Mouse (Mus musculus): ENCODE results near the gene Tuba1b. TPM values are rescaled to one million over a fixed set of nuclear protein-coding genes. Genes with fewer than 3 reads are reported as not detected.
"Not testable (repeated sequence)": the region's sequence is repeated elsewhere in the genome, so short reads cannot be mapped to it uniquely, and the experiment has no call there.

Gene Tuba1b
- 2,448 and 2,588 TPM in 2 replicates for polyA plus RNA-seq (2016; fragmentation: Nextera tagmentation; extraction: Ambion mirVana)

DNA sequence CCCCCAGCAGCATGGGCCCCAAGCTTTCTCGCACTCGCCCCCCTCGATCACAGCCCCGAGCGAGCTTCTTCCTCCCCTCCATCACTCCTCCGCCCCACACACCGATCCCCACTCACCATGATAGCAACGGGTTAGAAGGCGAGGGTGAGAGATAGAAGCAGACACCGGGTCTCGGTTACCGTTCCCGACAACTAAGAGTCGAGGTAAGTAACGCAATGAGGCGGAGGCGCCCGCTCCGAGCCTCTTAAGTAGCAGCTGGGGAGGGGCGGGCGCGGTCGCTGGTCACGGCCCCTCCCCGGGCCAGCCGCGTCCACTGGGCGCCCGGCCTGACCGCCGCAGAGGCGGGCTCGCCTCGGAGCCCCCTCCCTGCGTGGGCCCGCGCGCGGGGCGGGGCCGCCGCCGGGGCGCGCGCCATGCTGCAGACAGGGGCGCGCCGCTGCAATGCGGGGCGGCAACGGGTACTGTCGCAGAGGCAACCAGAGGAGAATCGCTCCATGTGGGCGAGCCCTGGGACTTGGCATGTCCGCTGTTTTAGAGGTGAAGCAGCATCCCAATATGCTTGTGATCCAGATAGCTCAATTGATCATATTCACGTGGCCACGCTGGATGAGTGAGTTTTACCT lies at the start of gene Tuba1b:
Tuba1b (minus strand) TSS at position 349 of the 623 bp plus-strand sequence.
- Histone ChIP-seq H3K27ac (replicated peaks) (peak within 1 kb of the TSS; percentile 99), H3K4me3 (peak within 1 kb of the TSS; percentile 90), H3K27me3 (ENCODE audit: low read depth, poor library complexity, severe bottlenecking) (no peaks in the 10 kb centered on the region), H3K9me3 (replicated peaks) (no peaks in the 10 kb centered on the region), H3K4me1 (peaks cover 30% of the 10 kb centered on the region), H3K36me3 (peaks cover 25% of the 10 kb centered on the region)
- under 1% methylated on average over 58 of the region's 58 CpGs for WGBS
- DNase-seq (ENCODE audit: low spot score): peak; percentile 89

DNA sequence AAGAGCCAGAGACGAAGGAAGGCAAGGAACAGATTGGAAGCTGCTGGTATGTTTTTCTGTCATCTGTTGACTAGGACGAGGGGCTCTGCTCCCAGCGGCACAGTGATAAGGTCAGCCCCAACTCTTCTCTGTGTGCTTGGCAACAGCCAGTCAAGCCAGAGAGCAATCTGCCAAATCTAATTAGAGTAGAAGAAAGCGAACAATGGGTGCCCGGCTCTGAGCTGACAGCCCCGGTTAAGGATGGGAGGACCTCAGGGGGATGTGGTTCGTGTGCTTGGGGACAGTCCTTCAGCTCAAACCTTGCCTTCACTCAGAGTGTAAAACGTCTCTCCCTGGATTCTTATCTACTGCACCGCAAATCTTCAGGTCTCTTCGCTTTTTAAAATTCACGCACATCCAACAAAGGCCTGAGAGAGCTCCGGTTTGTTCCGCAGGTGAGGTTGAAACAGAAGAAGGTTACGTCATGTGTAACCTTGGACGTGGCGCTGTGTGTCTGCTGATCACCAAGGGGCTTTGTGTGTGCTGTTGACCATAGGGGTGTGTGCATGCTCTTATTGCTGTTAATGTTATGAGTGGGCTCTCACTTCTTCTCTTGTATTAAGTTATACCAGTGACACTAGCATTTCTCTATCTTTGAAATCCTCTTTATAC lies 49.2 kb upstream of the Tuba1b start:
- Histone ChIP-seq H3K4me1 (peaks cover 94% of the 10 kb centered on the region), H3K9me3 (replicated peaks) (no peaks in the 10 kb centered on the region), H3K27me3 (ENCODE audit: low read depth, poor library complexity, severe bottlenecking) (no peaks in the 10 kb centered on the region; the same call in 1 of the 2 replicates), H3K36me3 (peaks cover 2% of the 10 kb centered on the region; the same call in 1 of the 2 replicates), H3K4me3 (peak overlapping the region; percentile 63), H3K27ac (replicated peaks) (peak overlapping the region; percentile 95)
- peak; percentile 85 for DNase-seq (ENCODE audit: low spot score)
- WGBS: 19% methylated on average over 16 of the region's 16 CpGs

DNA sequence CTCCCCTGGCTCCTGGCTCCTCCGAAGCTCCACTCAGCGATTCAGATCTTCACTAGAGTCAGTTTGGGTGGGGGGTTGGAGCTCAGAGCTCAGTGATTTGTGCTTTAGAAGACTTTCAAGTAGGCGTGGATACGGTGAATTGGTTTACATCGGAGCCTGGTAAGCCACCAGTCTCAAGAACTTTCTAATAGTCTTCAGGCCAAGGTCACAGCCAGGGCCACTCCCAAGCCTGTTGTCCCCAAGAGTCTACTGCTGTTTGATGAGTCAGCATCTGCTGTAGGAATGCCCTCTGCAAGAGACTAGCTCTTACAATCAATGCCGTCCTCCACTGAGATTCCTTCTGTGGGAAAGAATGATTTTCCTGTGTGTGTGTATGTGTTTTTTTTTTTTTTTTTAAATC lies 47.7 kb upstream of the Tuba1b start:
- Histone ChIP-seq H3K36me3 (no peaks in the 10 kb centered on the region), H3K4me1 (peaks cover 94% of the 10 kb centered on the region), H3K27me3 (ENCODE audit: low read depth, poor library complexity, severe bottlenecking) (peaks cover 10% of the 10 kb centered on the region; the same call in 1 of the 2 replicates), H3K27ac (replicated peaks) (peak overlapping the region; percentile 95), H3K9me3 (replicated peaks) (no peaks in the 10 kb centered on the region), H3K4me3 (no peak overlapping the region)
- 73% methylated on average over 6 of the region's 6 CpGs for WGBS
- no peak for DNase-seq (ENCODE audit: low spot score)

DNA sequence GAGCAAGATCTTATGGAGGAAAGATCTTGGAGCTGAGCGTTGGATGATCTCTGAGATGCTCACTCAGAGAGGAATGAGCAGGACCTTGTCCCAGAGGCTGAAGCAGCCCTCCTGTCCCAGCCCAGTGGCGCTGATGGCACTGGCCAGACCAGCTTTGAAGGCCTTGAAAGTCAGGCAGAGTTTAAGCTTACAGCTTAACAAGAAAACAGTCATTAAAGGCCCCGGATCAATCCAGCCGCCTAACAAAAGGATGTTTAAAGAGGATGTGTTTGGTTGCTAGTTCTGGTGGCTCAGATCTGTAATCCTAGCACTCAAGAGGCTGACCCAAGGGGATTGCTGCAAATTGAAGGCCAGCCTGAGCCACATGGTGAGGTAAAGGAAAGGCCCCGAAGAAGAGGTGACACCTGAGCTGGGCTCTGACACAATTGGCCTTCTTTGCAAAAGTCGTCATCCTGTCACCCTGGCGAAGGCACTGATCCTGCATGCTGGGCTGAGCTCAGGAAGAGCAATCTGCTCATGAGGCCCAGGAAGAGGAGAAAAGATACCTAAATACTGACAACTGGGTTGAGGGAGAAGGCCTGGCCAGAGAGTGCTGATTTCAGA lies 45.7 kb upstream of the Tuba1b start:
- peak; percentile 41 for DNase-seq (ENCODE audit: low spot score)
- H3K4me1 ChIP-seq: peaks cover 83% of the 10 kb centered on the region
- H3K4me3 ChIP-seq: peak overlapping the region; percentile 14; the same call in 1 of the 2 replicates
- H3K9me3 ChIP-seq (replicated peaks): no peaks in the 10 kb centered on the region
- 17% methylated on average over 7 of the region's 7 CpGs for WGBS
- peak overlapping the region; percentile 74 for H3K27ac ChIP-seq (replicated peaks)
- H3K36me3 ChIP-seq: no peaks in the 10 kb centered on the region
- H3K27me3 ChIP-seq (ENCODE audit: low read depth, poor library complexity, severe bottlenecking): peaks cover 10% of the 10 kb centered on the region; the same call in 1 of the 2 replicates

DNA sequence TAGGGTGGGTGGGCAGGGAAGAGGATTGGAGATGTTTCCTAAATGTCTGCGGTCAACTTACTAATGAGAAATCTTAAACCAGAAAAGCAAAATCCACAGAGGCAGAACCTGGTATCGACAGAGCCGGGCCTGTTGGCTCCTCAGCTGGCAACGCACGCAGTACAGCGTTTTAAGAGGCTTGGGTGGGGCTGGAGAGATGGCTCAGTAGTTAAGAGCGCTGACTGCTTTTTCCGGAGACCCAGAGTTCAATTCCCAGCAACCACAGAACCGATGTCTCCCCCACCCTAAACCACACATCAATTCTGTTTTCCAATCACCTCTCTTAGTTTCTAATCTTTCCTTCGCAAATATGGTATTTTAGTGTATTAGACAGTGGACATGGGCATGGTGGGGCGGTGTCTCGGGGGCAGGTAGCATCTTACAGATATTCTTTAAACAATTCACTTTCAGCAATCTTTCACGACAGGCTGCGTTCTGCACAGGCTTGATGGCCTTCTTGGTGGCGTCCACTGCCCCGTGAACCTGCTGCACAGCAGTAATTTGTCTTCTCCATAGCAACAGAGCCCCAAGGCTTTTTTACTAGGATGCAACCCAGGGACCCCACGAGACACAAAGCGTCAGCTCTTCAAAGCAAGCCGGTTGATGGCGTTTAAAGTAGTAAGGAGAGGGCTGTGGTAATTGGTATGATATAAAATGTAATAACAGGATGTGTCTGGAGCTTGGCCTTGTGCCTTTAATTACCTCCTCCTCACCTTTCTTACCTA lies 44.2 kb upstream of the Tuba1b start:
- H3K4me1 ChIP-seq: peaks cover 69% of the 10 kb centered on the region
- peak overlapping the region; percentile 21; the same call in 1 of the 2 replicates for H3K4me3 ChIP-seq
- no peaks in the 10 kb centered on the region for H3K9me3 ChIP-seq (replicated peaks)
- H3K27ac ChIP-seq (replicated peaks): peak overlapping the region; percentile 67
- DNase-seq (ENCODE audit: low spot score): no peak
- peaks cover 10% of the 10 kb centered on the region; the same call in 1 of the 2 replicates for H3K27me3 ChIP-seq (ENCODE audit: low read depth, poor library complexity, severe bottlenecking)
- H3K36me3 ChIP-seq: no peaks in the 10 kb centered on the region
- 60% methylated on average over 20 of the region's 20 CpGs for WGBS

DNA sequence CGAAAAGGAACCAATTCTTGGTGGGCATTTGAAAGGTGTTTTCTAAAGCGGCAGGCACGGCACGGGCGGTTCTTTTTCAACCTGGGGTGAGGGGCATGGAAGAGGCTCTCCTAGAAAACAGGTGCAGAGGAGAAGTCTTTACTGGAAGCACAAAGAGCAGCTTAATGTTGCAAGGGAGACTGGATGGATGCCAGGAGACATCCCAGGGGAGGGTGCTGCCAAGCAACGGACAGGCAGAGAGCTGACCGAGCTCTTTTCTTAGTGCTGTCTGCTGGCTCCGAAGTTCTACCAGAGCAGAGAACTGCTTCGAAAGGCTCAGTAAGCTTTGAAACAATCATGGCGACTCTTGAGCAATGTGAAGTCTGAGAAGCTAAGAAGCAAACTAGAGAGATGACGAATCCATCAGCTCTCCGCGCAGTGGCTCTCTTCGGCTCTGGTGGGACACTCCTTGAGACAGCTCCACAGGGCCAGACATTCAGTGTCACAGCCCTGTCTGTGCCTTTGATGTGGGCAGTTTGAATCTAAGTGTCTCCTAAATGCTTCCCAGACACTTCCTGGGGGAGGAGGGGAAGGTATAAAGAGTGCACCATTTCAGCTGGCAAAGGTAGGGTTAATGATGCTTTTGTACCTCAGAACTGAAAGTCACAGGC lies 43.5 kb upstream of the Tuba1b start:
- H3K4me1 ChIP-seq: peaks cover 67% of the 10 kb centered on the region
- 69% methylated on average over 14 of the region's 14 CpGs for WGBS

DNA sequence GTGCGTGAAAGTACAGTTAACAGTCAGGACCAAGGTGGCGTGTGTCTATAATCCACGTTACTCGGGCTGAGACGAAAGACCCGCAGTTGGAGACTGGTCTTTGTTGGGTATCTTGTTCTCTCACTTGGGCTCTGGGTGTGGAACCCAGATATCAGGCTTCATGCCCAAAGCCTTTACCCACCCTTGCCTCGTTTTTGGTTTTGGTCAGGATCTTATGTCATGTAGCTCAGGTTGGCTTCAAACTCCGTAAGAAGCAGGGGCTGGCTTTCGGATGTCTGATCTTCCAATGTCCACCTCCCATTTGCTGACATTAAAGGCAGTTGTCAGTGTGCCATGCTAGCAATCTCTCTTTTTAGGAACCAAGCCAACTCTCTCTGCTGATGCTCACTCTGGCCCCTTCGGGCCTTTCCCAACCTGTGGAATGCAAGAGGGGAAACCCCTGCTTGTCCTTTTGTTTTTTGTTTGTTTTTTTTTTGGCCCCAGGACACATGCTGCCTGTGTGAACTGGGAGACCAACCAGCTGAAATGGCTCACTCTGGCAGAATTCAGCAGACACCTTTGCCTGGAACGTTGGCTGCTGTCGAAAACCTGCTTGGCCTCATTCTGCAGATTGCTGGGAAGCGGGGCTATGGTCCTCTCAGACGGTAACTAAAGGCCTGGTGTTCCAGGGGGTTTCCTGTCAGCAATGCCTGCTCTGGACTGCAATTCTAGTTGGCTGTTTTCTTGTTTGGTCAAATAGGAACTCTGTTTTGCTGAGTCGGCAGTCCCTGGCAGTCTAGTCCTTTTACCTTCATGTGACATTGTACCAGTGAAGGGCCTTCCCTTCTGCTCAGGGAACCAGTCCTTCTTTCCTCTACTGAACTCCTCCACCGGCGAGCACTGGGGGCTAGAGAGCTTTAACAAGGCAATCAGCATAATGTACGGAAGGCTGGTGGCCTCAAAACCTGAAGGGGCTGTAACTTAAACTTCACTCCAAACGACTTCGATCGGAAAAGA lies 42.7 kb upstream of the Tuba1b start:
- Histone ChIP-seq H3K36me3 (no peaks in the 10 kb centered on the region), H3K9me3 (replicated peaks) (no peaks in the 10 kb centered on the region), H3K27me3 (ENCODE audit: low read depth, poor library complexity, severe bottlenecking) (peaks cover 10% of the 10 kb centered on the region; the same call in 1 of the 2 replicates), H3K27ac (replicated peaks) (peak overlapping the region; percentile 67), H3K4me3 (no peak overlapping the region), H3K4me1 (peaks cover 67% of the 10 kb centered on the region)
- DNase-seq (ENCODE audit: low spot score): no peak
- WGBS: 80% methylated on average over 21 of the region's 21 CpGs

More for the DNA sequence above, 43.5 kb upstream of the Tuba1b start:
- no peaks in the 10 kb centered on the region for H3K36me3 ChIP-seq
- H3K9me3 ChIP-seq (replicated peaks): no peaks in the 10 kb centered on the region
- DNase-seq (ENCODE audit: low spot score): no peak
- H3K4me3 ChIP-seq: peak overlapping the region; percentile 7; the same call in 1 of the 2 replicates
- peaks cover 10% of the 10 kb centered on the region; the same call in 1 of the 2 replicates for H3K27me3 ChIP-seq (ENCODE audit: low read depth, poor library complexity, severe bottlenecking)
- peak overlapping the region; percentile 67 for H3K27ac ChIP-seq (replicated peaks)

DNA sequence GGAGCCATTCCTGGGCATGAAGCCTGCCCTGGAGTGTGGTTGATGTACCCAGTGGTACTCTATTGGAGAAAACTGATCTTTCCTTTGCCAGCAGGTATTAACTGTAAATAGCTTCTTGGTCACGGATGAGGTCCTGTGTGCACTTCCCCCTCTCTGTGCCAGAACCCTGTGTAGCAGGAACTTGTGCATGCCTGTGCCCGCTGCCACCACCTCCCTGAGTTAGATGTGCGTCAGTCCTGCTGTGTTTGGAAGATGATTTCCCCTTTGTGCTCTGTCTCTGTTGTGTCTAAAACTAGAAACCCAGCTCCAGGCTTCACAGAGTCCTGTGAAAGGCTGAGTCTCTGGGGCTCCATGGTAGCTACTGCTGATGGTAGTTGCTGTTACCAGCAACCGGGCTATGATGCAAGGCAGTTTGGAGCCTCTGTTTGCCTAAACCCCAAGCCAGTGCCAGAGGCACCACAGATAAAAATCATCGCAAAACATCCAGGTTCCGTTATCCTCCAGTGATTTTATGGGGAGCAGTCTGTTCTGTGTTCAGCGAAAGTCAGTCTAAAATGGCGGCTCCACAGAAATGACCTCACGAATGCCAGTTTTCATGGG lies 38.8 kb upstream of the Tuba1b start:
- H3K27me3 ChIP-seq (ENCODE audit: low read depth, poor library complexity, severe bottlenecking): 0 out of 2 replicates have a peak, but pooled peaks cover 8% of the 10 kb centered on the region
- peaks cover 70% of the 10 kb centered on the region for H3K4me1 ChIP-seq
- no peak for DNase-seq (ENCODE audit: low spot score)
- H3K27ac ChIP-seq (replicated peaks): peak overlapping the region; percentile 72
- H3K36me3 ChIP-seq: no peaks in the 10 kb centered on the region
- 90% methylated on average over 9 of the region's 9 CpGs for WGBS
- H3K9me3 ChIP-seq (replicated peaks): no peaks in the 10 kb centered on the region
- H3K4me3 ChIP-seq: no peak overlapping the region

DNA sequence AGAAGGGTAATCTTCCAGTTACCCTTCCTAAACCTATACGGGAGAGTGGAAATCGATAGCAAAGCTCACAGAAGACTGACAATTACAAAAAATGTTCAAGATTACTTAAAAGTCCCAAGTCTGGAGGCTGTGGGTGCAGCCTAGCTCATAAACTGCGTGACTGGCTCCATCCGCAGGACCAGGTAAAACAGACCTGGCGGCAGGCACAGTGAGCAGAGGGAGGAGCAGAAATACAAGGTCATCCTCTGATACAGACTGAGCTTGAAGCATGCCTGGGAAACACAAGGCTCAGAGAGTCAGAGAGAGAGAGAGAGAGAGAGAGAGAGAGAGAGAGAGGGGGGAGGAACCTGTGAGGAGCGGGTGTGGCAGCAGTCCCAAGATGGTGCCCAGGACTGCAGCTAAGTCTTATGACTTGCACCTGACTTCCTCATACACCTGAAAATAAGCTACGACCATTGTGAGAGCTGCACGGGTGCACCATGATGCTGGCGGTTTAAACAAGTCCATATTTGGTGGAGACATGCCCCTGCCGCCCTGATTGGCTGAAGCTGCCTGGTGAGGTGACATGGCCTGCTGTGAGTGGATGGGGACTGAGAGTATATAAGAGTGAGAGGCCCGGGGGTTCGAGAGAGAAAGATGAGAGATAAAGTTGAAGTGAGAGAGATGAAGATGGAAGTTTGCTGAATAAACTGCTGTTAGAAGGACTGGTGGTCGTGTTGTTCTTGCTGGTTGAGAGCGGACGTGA lies 37.4 kb upstream of the Tuba1b start:
- not testable (repeated sequence) for H3K36me3 ChIP-seq; H3K27me3 ChIP-seq (ENCODE audit: low read depth, poor library complexity, severe bottlenecking); DNase-seq (ENCODE audit: low spot score); H3K9me3 ChIP-seq (replicated peaks)
- H3K4me3 ChIP-seq: peak overlapping the region; percentile 20
- peaks cover 67% of the 10 kb centered on the region for H3K4me1 ChIP-seq
- peak overlapping the region; percentile 97 for H3K27ac ChIP-seq (replicated peaks)
- WGBS: 77% methylated on average over 15 of the region's 15 CpGs

DNA sequence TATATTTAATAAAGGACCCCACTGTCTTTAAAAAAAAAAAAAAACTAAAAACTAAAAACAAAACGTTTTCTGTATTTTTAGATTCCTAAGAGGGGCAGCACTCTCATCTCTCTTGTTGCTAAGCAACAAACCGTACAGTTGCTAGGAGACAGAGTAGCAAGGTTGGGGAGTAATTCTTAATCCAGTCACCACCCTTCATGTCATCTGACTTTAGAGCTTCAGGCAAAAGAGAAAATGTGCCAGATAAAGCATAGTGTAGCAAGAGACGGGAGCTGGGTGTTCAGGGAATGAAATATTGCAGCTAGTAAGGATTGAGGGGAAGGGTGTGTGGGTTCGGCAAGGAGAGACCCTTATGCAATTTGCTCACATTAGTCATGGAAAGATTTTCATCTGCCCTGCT lies 36.7 kb upstream of the Tuba1b start:
- no peaks in the 10 kb centered on the region for H3K27me3 ChIP-seq (ENCODE audit: low read depth, poor library complexity, severe bottlenecking)
- WGBS: 23% methylated on average over 4 of the region's 4 CpGs
- H3K36me3 ChIP-seq: no peaks in the 10 kb centered on the region
- H3K27ac ChIP-seq (replicated peaks): peak overlapping the region; percentile 97
- DNase-seq (ENCODE audit: low spot score): peak; percentile 43
- H3K4me1 ChIP-seq: peaks cover 69% of the 10 kb centered on the region
- H3K9me3 ChIP-seq (replicated peaks): peaks cover 4% of the 10 kb centered on the region; the same call in 1 of the 2 replicates
- H3K4me3 ChIP-seq: peak overlapping the region; percentile 20; the same call in 1 of the 2 replicates

Data from midbrain, embryonic 10.5 days (tissue).